ENCODE assay signal across 31 mouse cellular contexts in genomic region chr5:119530009-119530408, GRCm38 (mm10).
A peak's percentile ranks its signal among the peaks of the same experiment; 100 is the strongest.
DNase-seq lines count a peak whose midpoint lies in the region; ATAC-seq lines count a peak whose summit lies in the region.
"Had no signal": no experiment of that assay in that cellular context is flagged by ENCODE, and none has a peak within 500 bp of the region (broad histone marks: within the 10 kb centered on the region; RNA-seq: fewer than 3 reads in every experiment).

No protein-coding gene starts in this region.

- no peak overlapping the region for H3K9ac ChIP-seq in hindbrain, embryonic 14.5 days
- no peak overlapping the region for H3K9ac ChIP-seq in embryonic facial prominence, embryonic 11.5 days (replicated peaks; ENCODE audit: low read length)
- H3K9ac ChIP-seq: forebrain, embryonic 13.5 days; liver, embryonic 13.5 days; midbrain, embryonic 15.5 days; neural tube, embryonic 13.5 days; stomach, embryonic 15.5 days had no signal

- H3K4me2 ChIP-seq in hindbrain, embryonic 14.5 days (replicated peaks): no peak overlapping the region
- H3K4me2 ChIP-seq in embryonic facial prominence, embryonic 11.5 days (ENCODE audit: low read depth, low read length): no peak overlapping the region
- H3K4me2 ChIP-seq: forebrain, embryonic 13.5 days; liver, embryonic 13.5 days; midbrain, embryonic 15.5 days; neural tube, embryonic 13.5 days; stomach, embryonic 15.5 days had no signal

- no peak overlapping the region for H3K4me3 ChIP-seq in hindbrain, embryonic 10.5 days
- no peak overlapping the region for H3K4me3 ChIP-seq in hindbrain, embryonic 14.5 days (replicated peaks; ENCODE audit: low read length)
- no peak overlapping the region for H3K4me3 ChIP-seq in embryonic facial prominence, embryonic 11.5 days (ENCODE audit: low read depth, low read length)
- H3K4me3 ChIP-seq: forebrain, embryonic 13.5 days; heart, adult 2 months; left cerebral cortex, adult 2 months; liver, embryonic 13.5 days; megakaryocyte, embryonic 14.5 days; midbrain, embryonic 15.5 days; myocyte; neural tube, embryonic 13.5 days; stomach, embryonic 15.5 days had no signal

- H3K36me3 ChIP-seq in hindbrain, embryonic 10.5 days: no peaks in the 10 kb centered on the region
- H3K36me3 ChIP-seq in hindbrain, embryonic 14.5 days (replicated peaks; ENCODE audit: control insufficient read depth, insufficient read depth): no peaks in the 10 kb centered on the region
- no peaks in the 10 kb centered on the region for H3K36me3 ChIP-seq in embryonic facial prominence, embryonic 11.5 days (replicated peaks; ENCODE audit: control insufficient read depth, insufficient read depth, low read depth, low read length)
- H3K36me3 ChIP-seq: liver, embryonic 13.5 days; midbrain, embryonic 15.5 days; neural tube, embryonic 13.5 days; stomach, embryonic 15.5 days had no signal

- ATAC-seq in hindbrain, embryonic 14.5 days (ENCODE audit: low FRiP score): no peak
- ATAC-seq in embryonic facial prominence, embryonic 11.5 days (replicated peaks; ENCODE audit: insufficient number of reproducible peaks, low FRiP score, low TSS enrichment, low read depth): no peak
- ATAC-seq: CD4-positive, CD25-positive, alpha-beta regulatory T cell, adult 4 months; forebrain, embryonic 13.5 days; hindbrain, postnatal 0 days; midbrain, embryonic 15.5 days had no signal

- H3K4me1 ChIP-seq in hindbrain, embryonic 10.5 days (replicated peaks): peaks cover 7% of the 10 kb centered on the region; the same call in 1 of the 2 replicates
- no peaks in the 10 kb centered on the region for H3K4me1 ChIP-seq in hindbrain, embryonic 14.5 days (replicated peaks; ENCODE audit: control insufficient read depth, insufficient read depth, low read length)
- H3K4me1 ChIP-seq in embryonic facial prominence, embryonic 11.5 days (ENCODE audit: control insufficient read depth, insufficient read depth, low read length): peaks cover 4% of the 10 kb centered on the region; the same call in 1 of the 2 replicates
- H3K4me1 ChIP-seq: liver, embryonic 13.5 days; megakaryocyte, embryonic 14.5 days; neural tube, embryonic 13.5 days; stomach, embryonic 15.5 days had no signal

- 60% methylated on average over 8 of the region's 8 CpGs for WGBS in hindbrain, embryonic 10.5 days
- WGBS in hindbrain, embryonic 14.5 days: 43% methylated on average over 8 of the region's 8 CpGs
- WGBS in embryonic facial prominence, embryonic 11.5 days: 24% methylated on average over 8 of the region's 8 CpGs

- peak; percentile 32 for DNase-seq in hindbrain, embryonic 10.5 days (ENCODE audit: low spot score)
- no peak for DNase-seq in hindbrain, embryonic 14.5 days (ENCODE audit: low spot score)
- DNase-seq in embryonic facial prominence, embryonic 11.5 days (ENCODE audit: low spot score): peak; percentile 90
- DNase-seq in hindlimb bud, embryonic 11.5 days (ENCODE audit: extremely low spot score, low read depth, low spot score): peak; percentile 69
- peak; percentile 54 for DNase-seq in mesoderm, embryonic 11.5 days (ENCODE audit: low read depth, low spot score)
- DNase-seq in kidney, postnatal 25 days: no peak
- no peak for DNase-seq in gastrocnemius, postnatal 4 days (ENCODE audit: low spot score in 2 of 2)
- no peak for DNase-seq in lung, postnatal 10 days
- DNase-seq: adrenal gland, postnatal 25 days; cerebellum, adult 11 months; cerebellum, adult 9-11 months; gastrocnemius, postnatal 14 days; heart, adult 2 months; heart, postnatal 36 days; kidney, adult 11 months; left cerebral cortex, postnatal 4 days; liver, embryonic 13.5 days; lung, adult 2 months; lung, postnatal 36 days; right cerebral cortex, adult 18-20 months; right cerebral cortex, postnatal 4 days; thymus, postnatal 36 days had no signal

- 0 out of 2 replicates have a peak, but pooled peaks cover 10% of the 10 kb centered on the region for H3K27me3 ChIP-seq in hindbrain, embryonic 10.5 days (ENCODE audit: insufficient read depth, poor library complexity, severe bottlenecking)
- H3K27me3 ChIP-seq in hindbrain, embryonic 14.5 days (ENCODE audit: control insufficient read depth, insufficient read depth, low read length): no peaks in the 10 kb centered on the region
- H3K27me3 ChIP-seq in embryonic facial prominence, embryonic 11.5 days (ENCODE audit: control insufficient read depth, insufficient read depth, low read length): no peaks in the 10 kb centered on the region
- H3K27me3 ChIP-seq: forebrain, embryonic 13.5 days; liver, embryonic 13.5 days; megakaryocyte, embryonic 14.5 days; midbrain, embryonic 15.5 days; neural tube, embryonic 13.5 days had no signal

- H3K27ac ChIP-seq in hindbrain, embryonic 10.5 days: no peak overlapping the region
- no peak overlapping the region for H3K27ac ChIP-seq in hindbrain, embryonic 14.5 days
- H3K27ac ChIP-seq in embryonic facial prominence, embryonic 11.5 days (replicated peaks; ENCODE audit: low read depth, low read length): no peak overlapping the region
- H3K27ac ChIP-seq: forebrain, embryonic 13.5 days; heart, adult 2 months; hindbrain, postnatal 0 days; left cerebral cortex, adult 2 months; liver, embryonic 13.5 days; midbrain, embryonic 15.5 days; neural tube, embryonic 13.5 days; stomach, embryonic 15.5 days had no signal

- no peaks in the 10 kb centered on the region for H3K9me3 ChIP-seq in hindbrain, embryonic 10.5 days
- no peaks in the 10 kb centered on the region for H3K9me3 ChIP-seq in hindbrain, embryonic 14.5 days (ENCODE audit: control insufficient read depth, low read length)
- H3K9me3 ChIP-seq in embryonic facial prominence, embryonic 11.5 days (replicated peaks; ENCODE audit: control insufficient read depth, low read length): no peaks in the 10 kb centered on the region
- H3K9me3 ChIP-seq: forebrain, embryonic 13.5 days; liver, embryonic 13.5 days; megakaryocyte, embryonic 14.5 days; midbrain, embryonic 15.5 days; neural tube, embryonic 13.5 days; stomach, embryonic 15.5 days had no signal

Comparison
In these comparisons a context has a peak if more than half of its experiments do, and no peak if none do; other contexts are left out.
1. DNase-seq: peak in hindbrain, embryonic 10.5 days (single experiment), embryonic facial prominence, embryonic 11.5 days (single experiment), hindlimb bud, embryonic 11.5 days (single experiment) and mesoderm, embryonic 11.5 days (single experiment); none in hindbrain, embryonic 14.5 days (single experiment), kidney, postnatal 25 days (0 of 2), gastrocnemius, postnatal 4 days (0 of 2) and lung, postnatal 10 days (single experiment).